Mouse (Mus musculus) kidney, postnatal 36 days (tissue): ENCODE data around the gene Plppr2.

Experiments used
- DNase-seq, 2 experiments: peaks; one replicate each; pipeline ENCODE4 v3.0.0; 2021 to 2022; ENCODE audit warnings: mixed read lengths in 2 of 2

The Plppr2 gene

GRCm38 (mm10) chr9:21962010-21962409 lies 25.2 kb downstream of the Plppr2 start:
- DNase-seq: no peak

DNA sequence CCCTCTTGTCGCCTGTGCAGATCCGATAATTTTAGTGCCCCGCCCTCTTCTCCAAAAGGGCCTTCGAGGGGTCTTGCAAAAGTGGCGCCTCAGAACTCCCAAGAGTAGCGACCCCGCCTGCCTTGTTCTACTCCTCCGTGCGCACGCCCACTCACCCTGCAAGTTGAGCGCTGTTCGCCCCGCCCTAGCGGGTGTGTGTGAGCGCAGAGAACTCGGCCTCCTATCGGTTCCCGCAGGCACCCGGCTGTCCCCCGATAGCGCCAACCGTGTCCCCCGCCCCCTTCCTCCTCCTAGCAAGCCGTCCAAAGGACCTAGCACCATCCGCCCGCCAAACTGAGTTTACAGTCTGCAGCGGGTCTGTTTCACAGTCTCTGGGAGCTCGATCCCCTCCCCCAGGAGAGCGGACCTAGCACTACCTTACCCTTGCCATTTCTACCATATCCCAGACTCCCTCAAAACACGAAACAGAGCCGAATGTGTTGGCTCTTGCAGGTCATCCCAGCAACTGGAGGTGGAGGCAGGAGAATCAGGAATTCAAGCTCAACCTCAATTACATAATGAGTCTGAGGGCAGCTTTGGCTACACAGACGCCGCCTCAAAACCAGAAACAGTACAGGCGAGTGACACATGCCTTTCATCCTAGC lies 25.7 kb downstream of the Plppr2 start:
- peak; percentile 57 to 77 for DNase-seq

DNA sequence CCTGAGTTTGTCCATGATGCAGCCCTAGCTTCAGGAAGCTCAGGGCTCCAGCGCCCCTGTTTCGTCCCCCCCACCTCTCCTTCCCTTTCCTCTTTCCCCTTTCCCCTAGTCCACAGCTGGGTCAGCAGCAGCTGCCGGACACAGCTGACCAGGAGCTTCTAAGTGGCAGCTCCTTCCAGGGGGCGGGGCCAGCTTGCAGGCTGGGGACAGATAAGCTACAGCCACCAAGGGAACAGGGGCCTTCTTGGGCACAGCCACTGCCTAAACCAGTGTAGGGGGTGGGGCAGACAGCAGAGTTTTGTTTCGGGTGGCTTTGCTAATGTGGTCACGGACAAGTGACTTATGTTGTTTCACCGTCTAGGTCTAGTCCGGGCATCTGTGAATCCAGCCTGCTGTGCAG lies 26.6 kb downstream of the Plppr2 start, which contains the start of gene Epor:
Epor (minus strand) TSS at position 90 of the 400 bp plus-strand sequence.
- peak; percentile 39 to 77 for DNase-seq

DNA sequence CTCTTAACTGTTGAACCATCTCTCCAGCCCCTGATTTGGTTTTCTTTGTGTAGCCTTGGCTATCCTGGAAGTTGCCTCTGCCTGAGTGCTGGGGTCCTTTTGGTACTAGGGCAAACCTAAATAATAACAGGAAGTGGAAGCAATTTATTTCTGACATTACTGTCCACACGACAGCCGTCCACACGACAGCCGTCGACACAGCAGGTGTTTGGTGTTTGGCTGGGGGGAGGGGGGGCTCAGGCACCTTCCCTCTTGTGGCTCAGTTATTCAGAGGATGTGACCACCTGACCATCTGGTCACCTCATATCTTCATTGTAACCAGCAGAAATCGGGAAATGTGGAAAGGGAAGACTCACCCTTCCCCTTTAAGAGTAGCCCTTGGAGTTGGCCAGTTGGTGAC lies 32.0 kb downstream of the Plppr2 start:
- no peak for DNase-seq

DNA sequence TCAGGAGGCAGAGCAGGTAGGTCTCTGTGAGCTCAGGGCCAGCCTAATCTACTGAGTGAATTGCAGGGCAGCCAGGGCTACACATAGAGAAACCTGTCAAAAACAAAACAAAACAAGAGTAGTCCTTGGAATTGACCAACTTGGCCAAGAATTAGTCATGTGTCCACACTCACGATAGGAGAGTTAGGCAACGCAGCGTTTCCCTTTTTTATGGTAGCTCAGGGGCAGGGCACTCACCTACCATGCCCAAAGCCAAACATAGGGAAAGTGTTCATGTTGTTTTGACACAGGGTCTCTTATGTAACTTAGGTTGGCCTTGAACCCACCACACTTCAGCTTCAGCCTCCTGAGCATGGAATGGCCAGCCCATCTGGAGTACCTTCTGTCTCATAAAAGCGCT lies 32.5 kb downstream of the Plppr2 start:
- no peak for DNase-seq

DNA sequence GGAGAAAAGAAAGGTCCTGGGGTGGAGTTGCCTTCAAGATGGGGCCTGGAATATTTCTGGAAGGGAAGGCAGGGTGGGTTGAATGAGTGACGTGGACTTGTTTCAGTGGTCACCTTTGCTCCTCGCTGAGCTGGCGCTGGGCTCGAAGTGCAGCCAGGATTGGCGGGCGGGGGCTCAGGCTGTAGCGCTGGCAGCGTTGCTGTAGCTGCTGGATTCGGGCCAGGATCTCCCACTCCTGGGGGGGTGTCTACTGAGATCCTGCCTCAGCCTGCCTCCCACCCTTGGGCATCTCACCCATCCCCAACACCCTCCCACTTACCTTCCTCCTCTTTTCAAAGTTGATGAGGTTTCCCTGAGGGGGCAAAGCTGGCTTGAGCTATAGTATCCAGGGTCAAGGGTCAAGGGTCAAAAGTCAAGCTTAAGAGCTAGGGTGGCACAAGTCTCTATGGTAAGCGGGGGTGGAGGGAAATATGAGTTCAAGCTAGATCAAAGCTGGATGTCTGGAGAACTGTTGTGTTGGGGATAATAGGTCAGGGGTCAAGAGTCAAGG lies 39.9 kb downstream of the Plppr2 start:
- DNase-seq: no peak

DNA sequence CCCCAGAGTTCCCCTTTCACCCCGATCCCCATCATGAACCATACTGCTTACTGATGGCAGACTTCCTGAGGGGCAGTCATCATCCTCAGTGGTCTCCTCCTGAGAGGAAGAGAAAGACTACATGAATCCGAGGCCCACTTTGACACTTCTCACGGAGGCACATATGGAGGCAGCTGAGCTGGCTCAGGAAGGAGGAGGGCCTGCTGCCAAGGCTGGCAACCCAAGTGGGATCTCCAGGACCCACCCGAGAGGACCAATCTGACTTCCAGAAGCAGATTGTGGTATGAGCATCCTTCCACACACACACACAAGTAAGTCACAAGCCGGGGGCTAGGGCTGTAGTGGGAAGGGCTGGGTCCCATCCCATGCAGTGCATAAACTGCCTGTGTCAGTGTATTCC lies 40.5 kb downstream of the Plppr2 start:
- no peak for DNase-seq

DNA sequence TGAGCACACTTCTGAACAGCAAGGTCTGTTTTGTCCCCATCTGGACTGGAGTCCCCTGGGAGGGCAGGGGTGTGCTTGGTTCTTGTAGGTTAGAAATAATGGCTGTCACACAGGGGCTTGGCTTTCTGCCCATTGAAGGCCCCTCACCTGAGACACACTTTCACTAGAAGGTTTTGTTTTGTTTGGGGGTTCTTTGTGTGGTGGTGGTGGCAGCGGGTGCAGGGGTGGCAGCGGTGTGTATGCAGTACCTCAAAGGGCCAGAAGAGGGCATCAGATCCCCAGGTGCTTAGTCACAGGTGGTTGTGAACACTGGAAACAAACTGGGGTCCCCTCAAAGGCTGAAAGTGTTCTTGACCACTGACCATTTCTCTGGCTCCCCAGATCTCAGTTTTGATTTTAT lies 41.1 kb downstream of the Plppr2 start:
- DNase-seq: peak in 1 of 2 experiments; percentile 74

- DNase-seq: peak; percentile 55 to 56
Measured at GRCm38 (mm10) chr9:21978398-21979128, 41.7 kb downstream of the Plppr2 start.

GRCm38 (mm10) chr9:21983911-21984310 lies 47.1 kb downstream of the Plppr2 start:
- no peak for DNase-seq

GRCm38 (mm10) chr9:21987592-21988342 lies 50.9 kb downstream of the Plppr2 start:
- DNase-seq: peak in 1 of 2 experiments; percentile 39

DNA sequence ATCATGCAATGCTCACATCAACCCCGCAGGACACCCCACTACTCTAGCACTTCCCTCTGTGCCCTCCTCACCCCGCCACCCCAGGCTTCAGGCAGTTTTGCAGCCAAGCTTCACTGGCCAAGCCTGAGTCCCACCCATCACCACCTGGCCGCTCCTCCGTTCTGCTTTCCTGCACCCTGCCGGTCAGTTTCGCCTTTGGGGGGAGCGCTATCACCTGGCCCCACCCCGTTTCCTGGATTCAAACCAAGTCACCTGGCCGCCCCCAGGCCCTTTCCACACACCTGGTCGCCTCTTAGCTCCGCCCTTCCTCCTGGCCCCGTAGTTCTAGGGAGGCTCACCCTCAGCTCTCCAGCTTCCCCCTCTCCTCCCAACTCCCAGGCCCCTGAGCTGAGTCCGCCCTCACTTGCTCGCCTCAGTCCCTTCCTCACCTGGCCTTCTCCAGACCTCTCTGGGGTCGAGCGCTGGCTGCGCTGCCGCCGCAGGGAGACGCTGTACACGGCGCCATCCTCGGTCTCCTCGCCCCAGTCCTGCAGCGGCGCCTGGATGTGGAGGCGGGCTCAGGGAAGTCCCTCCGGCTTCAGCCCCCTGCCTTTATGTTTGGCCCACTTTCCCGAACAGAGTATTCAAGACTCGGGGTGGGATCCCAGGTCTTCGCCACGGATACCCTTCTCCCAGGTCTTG lies 51.7 kb downstream of the Plppr2 start:
- peak; percentile 80 to 81 for DNase-seq

GRCm38 (mm10) chr9:21989230-21990110 lies 52.6 kb downstream of the Plppr2 start, which contains the start of gene Rgl3:
Gene Rgl3 (minus strand): TSS chr9:21989446.
- peak; percentile 83 to 94 for DNase-seq

DNA sequence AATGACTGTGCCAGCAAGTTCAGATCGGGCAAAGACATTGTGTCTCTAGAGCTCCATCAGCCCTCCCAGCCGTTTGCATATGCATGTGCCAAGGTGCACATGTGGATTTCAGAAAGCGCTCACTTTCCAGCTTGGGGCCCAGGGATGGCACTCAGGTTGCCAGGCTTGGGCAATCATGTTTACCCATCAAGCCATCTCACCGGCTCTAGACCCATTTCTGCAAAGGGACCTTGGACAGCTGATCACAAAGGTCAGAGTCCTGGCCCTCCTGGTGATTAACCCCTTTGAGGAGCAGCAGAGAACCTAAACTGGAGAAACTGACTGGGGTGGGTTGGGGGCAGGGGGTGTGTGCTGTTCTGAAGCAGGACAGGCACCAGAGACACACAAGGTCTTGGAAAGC lies 55.4 kb downstream of the Plppr2 start:
- peak; percentile 25 to 50 for DNase-seq

GRCm38 (mm10) chr9:21996178-21996867 lies 59.5 kb downstream of the Plppr2 start:
- DNase-seq: no peak
